Mouse (Mus musculus): Measurements from ENCODE around the gene Lbx2. TPM values are rescaled to one million over a fixed set of nuclear protein-coding genes. Genes with fewer than 3 reads are reported as not detected.

Gene Lbx2
- polyA plus RNA-seq, 1 experiment from 2014 or later = not detected

DNA sequence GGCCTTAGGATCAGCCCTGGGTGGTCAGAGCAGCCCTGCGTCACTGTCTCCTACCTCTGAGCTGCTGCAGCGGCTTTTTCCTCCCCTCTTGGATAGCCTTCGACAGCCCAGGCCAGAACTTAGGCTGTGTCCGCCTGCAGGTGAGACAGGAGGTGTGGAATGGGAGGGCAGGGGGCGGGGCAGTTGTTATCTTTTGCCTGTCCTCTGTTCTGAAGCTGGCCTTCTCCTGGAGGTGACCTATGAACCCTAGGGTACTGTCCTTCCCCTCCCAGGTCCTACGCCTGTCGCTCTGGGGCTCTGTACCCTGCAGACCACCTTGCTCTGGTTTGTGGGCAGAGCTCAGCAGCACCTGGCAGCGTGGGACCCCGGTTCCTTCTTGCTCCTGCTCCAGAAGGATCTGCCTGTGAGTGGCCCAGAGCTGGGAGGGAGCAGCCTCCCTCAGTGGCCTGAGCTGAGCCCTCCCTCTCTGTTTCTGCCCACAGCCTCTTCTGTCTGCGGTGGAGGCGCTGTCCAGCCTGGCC lies 17.0 kb downstream of the Lbx2 start:
- no peak for ATAC-seq (replicated peaks)
- Histone ChIP-seq H3K9me3 (no peaks in the 10 kb centered on the region), H3K9ac (peak overlapping the region; percentile 70; the same call in 1 of the 2 replicates), H3K4me3 (peak overlapping the region; percentile 69), H3K4me2 (peak overlapping the region; percentile 93), H3K27me3 (replicated peaks) (no peaks in the 10 kb centered on the region), H3K27ac (no peak overlapping the region), H3K36me3 (replicated peaks) (0 out of 2 replicates have a peak, but pooled peaks cover 2% of the 10 kb centered on the region), H3K4me1 (peaks cover 29% of the 10 kb centered on the region)
- WGBS = 43% methylated on average over 11 of the region's 11 CpGs

DNA sequence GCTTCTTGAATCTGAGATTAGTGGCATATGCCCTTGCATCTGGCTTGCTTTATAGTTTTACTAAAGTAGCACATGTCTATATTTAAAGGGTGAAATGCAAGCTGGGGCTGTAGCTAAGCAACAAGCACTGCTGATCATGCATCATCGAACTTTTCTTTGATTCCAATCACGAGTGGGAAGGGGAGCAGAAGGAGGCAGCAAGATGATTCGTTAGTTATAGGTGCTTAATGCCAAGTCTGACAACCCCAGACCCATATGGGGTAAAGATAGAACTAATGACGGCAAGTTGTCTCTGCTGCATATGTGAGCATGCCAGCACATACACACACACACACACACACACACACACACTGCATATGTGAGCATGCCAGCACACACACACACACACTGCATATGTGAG lies 18.0 kb downstream of the Lbx2 start:
- Histone ChIP-seq H3K4me1 (peaks cover 34% of the 10 kb centered on the region), H3K4me2 (no peak overlapping the region), H3K9me3 (no peaks in the 10 kb centered on the region), H3K27ac (no peak overlapping the region), H3K27me3 (replicated peaks) (no peaks in the 10 kb centered on the region), H3K36me3 (replicated peaks) (0 out of 2 replicates have a peak, but pooled peaks cover 2% of the 10 kb centered on the region), H3K9ac (no peak overlapping the region), H3K4me3 (no peak overlapping the region)
- ATAC-seq (replicated peaks) = no peak
- 73% methylated on average over 4 of the region's 4 CpGs for WGBS

DNA sequence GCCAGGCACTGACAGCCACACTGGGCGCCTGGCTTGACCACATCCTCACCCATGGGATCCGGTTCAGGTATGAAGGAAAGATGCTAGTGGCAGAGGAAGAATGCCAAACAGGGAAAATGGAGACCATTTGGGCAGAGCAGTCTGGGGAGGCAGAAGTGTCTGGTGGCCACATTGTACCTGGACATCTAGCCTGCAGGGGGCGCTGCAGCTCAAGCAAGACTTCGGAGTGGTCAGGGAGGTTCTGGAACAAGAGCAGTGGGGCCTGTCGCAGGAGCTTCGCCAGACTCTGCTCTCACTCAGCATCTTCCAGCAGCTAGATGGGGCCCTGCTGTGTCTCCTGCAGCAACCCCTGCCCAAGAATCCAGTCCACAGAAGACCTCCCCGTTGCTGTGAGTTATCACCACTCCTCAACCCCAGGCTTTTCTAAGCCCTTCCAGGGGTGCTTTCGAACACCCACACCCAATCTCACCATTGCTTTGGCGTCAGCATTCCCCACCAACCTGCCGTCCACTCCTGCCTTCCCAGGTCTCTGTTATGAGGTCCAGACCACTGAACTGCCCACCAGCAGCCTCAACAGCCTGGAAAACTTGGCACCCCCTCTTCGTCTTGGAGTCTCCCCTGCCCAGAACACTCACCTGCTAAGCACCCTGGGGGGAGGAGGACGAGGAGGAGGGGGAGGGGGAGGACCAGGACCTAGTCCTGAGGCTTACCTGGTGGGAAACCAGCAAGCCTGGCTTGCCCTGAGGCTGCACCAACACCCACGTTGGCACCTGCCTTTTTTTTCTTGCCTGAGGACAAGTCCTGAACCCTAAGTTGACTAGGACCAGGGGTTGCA lies 21.6 kb downstream of the Lbx2 start:
- 31% methylated on average over 13 of the region's 13 CpGs for WGBS
- H3K9me3 ChIP-seq = no peaks in the 10 kb centered on the region
- peaks cover 38% of the 10 kb centered on the region for H3K4me1 ChIP-seq
- H3K36me3 ChIP-seq (replicated peaks) = 0 out of 2 replicates have a peak, but pooled peaks cover 2% of the 10 kb centered on the region
- peak overlapping the region; percentile 77; the same call in 1 of the 2 replicates for H3K27ac ChIP-seq
- no peak overlapping the region for H3K9ac ChIP-seq
- ATAC-seq (replicated peaks) = 0 out of 2 replicates have a peak, but pooled peaks have one; percentile 2
- H3K4me3 ChIP-seq = peak overlapping the region; percentile 72; the same call in 1 of the 2 replicates
- peak overlapping the region; percentile 92 for H3K4me2 ChIP-seq
- no peaks in the 10 kb centered on the region for H3K27me3 ChIP-seq (replicated peaks)

DNA sequence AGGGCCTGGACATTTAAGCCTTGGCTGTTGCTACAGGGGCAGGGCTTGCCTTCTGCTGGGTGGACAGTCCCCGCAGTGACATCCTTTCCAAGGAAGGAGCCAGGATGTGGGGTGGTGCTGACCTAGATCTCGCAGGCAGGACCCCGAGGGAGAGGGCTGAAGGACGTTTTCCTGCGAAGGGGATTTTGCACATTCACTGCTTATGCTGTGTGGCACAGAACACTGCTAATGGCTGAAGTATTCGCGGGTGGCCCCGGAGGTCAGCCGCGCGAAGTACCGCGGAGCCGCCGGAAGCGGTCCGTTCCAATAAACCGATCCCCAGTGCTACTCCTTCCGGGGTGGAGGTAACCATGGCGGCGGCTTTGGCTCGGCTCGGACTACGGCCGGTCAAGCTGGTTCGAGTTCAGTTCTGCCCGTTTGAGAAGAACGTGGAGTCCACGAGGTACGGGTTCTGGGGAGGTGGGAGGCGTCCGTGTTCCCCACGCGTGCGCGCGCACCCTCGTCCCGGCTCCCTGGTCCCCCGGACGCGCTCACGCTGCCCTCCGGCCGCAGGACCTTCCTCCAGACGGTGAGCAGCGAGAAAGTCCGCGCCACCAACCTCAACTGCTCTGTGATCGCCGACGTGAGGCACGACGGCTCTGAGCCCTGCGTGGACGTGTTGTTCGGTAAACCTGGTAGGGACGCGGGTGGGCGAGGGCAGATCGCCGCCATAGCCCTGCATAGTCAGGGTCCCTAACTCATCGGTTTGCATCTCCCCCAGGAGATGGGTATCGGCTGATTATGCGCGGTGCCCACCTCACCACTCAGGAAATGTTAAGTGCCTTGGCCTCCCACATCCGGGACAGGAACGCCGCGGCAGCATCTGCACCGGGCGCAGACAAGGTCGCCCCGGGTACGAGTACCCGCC lies 22.8 kb downstream of the Lbx2 start, which contains the start of gene Mrpl53:
TSS of gene Mrpl53 (plus strand) at position 279 of the 907 bp plus-strand sequence.
- under 1% methylated on average over 76 of the region's 76 CpGs for WGBS
- Histone ChIP-seq H3K4me1 (peaks cover 29% of the 10 kb centered on the region), H3K4me3 (peak within 1 kb of the TSS; percentile 72), H3K27ac (peak within 1 kb of the TSS; percentile 77), H3K27me3 (replicated peaks) (no peaks in the 10 kb centered on the region), H3K36me3 (replicated peaks) (0 out of 2 replicates have a peak, but pooled peaks cover 2% of the 10 kb centered on the region), H3K4me2 (peak within 1 kb of the TSS; percentile 92), H3K9ac (peak within 1 kb of the TSS; percentile 77), H3K9me3 (no peaks in the 10 kb centered on the region)
- ATAC-seq (replicated peaks) = peak; percentile 92

DNA sequence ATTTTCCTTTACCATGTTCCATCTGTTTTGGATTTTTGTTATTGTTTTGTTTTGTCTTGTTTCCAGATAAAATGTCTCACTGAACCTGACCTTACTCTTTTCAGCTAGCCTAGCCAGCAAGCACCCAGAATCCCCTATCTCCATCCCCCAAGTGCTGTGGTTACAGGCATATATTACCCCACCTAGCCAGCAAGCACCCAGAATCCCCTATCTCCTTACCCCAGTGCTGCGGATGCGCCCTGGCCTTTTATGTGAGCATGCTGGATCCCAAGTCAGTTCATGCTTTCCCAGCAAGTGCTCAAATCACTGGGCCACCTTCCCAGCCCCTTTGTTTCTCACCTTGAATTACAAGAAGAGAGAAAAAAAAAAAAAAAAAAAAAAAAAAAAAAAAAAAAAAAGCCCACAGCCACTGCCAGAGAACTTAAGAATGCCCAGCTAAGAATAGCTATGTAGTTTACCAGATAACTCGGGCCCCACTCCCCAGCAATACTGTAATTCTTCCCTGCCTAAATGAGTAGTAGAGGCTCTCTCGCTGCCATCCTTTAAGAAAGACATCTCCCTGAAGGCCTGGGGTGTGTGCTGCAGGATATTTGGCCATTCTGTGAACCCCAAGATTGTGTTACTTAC lies 25.5 kb downstream of the Lbx2 start:
- H3K4me2 ChIP-seq = no peak overlapping the region
- H3K27me3 ChIP-seq (replicated peaks) = no peaks in the 10 kb centered on the region
- no peak overlapping the region for H3K27ac ChIP-seq

DNA sequence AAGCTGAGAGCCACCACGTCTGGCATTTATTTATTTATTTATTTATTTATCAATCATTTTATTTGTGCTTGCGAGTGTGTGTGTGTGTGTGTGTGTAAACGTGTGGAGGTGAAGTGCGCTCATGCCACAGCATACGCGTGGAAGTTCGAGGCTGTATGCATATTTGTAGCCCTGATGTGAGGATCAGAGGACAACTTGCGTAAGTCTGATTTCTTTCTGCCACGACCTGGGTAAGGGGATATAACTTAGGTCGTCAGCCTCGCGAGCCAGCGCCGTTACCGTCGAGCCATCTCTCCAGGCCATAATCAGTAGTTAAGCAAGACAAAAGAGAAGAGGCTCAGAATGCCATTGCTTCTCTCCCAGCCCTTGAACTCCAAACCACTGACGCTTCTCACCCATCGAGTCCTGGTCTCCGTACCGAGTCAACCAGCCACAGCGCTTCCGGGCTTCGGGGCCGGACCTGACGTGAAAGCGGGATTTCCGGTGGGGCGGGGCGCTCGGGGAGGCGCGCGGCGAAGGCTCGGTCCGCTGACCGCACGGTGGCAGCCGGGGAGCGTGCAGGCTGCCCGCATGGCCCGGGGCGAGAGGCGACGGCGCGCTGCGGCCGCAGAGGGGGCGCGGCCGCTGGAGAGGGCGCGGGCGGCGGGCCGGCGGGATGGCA lies 29.0 kb downstream of the Lbx2 start, which contains the start of gene Mogs:
TSS of gene Mogs (plus strand) at position 486 of the 661 bp plus-strand sequence.
- Histone ChIP-seq H3K36me3 (replicated peaks) (peaks cover 6% of the 10 kb centered on the region; the same call in 1 of the 2 replicates), H3K9me3 (no peaks in the 10 kb centered on the region), H3K27ac (peak within 1 kb of the TSS; percentile 85), H3K9ac (peak within 1 kb of the TSS; percentile 84), H3K4me2 (peak within 1 kb of the TSS; percentile 97), H3K4me3 (peak within 1 kb of the TSS; percentile 90), H3K4me1 (peaks cover 54% of the 10 kb centered on the region), H3K27me3 (replicated peaks) (no peaks in the 10 kb centered on the region)
- 1% methylated on average over 55 of the region's 58 CpGs for WGBS
- peak; percentile 89 for ATAC-seq (replicated peaks)

More for the DNA sequence above, 25.5 kb downstream of the Lbx2 start:
- H3K9me3 ChIP-seq = no peaks in the 10 kb centered on the region
- ATAC-seq (replicated peaks) = no peak
- H3K4me3 ChIP-seq = no peak overlapping the region
- H3K9ac ChIP-seq = no peak overlapping the region
- H3K4me1 ChIP-seq = peaks cover 45% of the 10 kb centered on the region
- H3K36me3 ChIP-seq (replicated peaks) = no peaks in the 10 kb centered on the region
- WGBS = 93% methylated on average over 4 of the region's 4 CpGs

DNA sequence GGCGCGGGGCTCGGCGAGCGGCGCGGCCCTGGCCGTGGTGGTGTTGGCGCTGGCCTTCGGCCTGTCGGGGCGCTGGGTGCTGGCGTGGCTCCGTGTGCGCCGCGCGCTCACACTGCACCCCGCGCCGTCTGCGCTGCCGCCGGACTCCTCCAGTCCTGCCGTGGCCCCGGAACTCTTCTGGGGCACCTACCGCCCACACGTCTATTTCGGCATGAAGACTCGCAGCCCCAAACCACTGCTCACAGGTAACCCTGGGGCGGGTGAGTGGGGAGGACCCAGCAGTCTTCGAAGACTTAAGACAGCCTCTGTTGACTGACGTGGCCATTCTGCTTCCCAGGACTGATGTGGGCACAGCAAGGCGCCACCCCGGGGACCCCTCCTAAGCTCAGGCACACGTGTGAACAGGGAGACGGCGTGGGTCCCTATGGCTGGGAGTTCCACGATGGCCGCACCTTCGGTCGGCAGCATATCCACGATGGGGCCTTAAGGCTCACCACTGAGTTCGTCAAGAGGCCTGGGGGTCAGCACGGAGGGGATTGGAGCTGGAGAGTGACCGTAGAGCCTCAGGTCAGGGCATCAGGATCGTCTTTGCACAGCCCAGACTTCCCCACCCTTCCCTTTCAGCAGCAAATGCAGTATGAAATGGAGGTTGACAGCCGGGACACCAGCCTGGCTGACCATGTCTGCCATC lies 29.7 kb downstream of the Lbx2 start:
- ATAC-seq (replicated peaks) = peak; percentile 59
- H3K4me1 ChIP-seq = peaks cover 53% of the 10 kb centered on the region

DNA sequence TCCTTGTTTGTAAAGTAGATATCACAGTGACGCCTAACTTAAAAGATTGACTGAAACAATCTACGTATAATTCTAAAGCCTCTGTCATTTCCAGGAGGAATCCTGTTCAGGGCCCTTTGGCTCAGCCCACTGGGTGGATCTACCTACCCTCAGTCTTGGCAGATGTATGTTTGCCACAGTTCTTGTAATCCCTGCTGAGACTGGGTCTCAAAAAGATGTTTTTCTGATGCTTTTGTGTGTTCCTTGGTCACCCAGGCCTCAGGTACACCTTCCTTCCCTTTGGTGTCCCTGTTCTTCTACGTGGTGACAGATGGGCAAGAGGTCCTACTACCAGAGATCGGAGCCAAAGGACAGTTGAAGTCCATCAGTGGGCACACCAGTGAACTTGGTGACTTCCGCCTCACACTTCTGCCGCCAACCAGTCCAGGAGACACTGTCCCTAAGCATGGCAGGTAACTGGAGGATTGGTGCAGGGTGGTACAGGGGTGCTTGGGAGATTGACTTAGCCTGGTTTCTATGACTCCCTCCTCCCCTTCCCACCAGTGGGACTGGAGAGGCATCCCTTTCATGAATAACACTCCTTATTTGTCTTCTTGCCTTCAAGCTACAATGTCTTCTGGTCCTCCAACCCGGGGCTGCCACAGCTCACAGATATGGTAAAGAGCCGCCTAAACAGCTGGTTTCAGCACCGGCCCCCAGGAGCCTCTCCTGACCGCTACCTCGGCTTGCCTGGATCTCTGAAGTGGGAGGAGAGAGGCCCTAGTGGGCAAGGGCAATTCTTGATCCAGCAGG lies 30.4 kb downstream of the Lbx2 start:
- Histone ChIP-seq H3K36me3 (replicated peaks) (peaks cover 6% of the 10 kb centered on the region; the same call in 1 of the 2 replicates), H3K4me3 (peak overlapping the region; percentile 90), H3K4me2 (peak overlapping the region; percentile 97), H3K9me3 (no peaks in the 10 kb centered on the region), H3K4me1 (peaks cover 51% of the 10 kb centered on the region), H3K27me3 (replicated peaks) (no peaks in the 10 kb centered on the region), H3K27ac (no peak overlapping the region), H3K9ac (peak overlapping the region; percentile 84)
- no peak for ATAC-seq (replicated peaks)
- WGBS = 81% methylated on average over 11 of the region's 11 CpGs

More for the DNA sequence above, 29.7 kb downstream of the Lbx2 start:
- Histone ChIP-seq H3K4me3 (peak overlapping the region; percentile 90), H3K9ac (peak overlapping the region; percentile 84), H3K27me3 (replicated peaks) (no peaks in the 10 kb centered on the region), H3K9me3 (no peaks in the 10 kb centered on the region), H3K27ac (peak overlapping the region; percentile 85), H3K36me3 (replicated peaks) (peaks cover 6% of the 10 kb centered on the region; the same call in 1 of the 2 replicates), H3K4me2 (peak overlapping the region; percentile 97)
- 2% methylated on average over 45 of the region's 48 CpGs for WGBS

DNA sequence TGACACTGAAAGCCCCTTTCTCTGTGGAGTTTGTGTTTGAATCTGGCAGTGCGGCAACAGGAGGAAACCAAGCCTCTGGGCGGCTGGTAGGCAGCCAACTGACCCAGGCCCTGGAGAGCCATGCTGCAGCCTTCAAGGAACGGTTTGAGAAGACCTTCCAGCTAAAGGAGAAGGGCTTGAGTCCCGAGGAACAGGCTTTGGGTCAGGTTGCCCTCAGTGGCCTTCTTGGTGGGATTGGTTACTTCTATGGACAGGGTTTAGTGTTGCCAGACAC lies 30.9 kb downstream of the Lbx2 start:
- Histone ChIP-seq H3K9me3 (no peaks in the 10 kb centered on the region), H3K27me3 (replicated peaks) (no peaks in the 10 kb centered on the region), H3K36me3 (replicated peaks) (peaks cover 6% of the 10 kb centered on the region; the same call in 1 of the 2 replicates), H3K9ac (no peak overlapping the region), H3K4me2 (peak overlapping the region; percentile 97; the same call in 1 of the 2 replicates), H3K4me1 (peaks cover 56% of the 10 kb centered on the region), H3K27ac (no peak overlapping the region), H3K4me3 (peak overlapping the region; percentile 90; the same call in 1 of the 2 replicates)
- ATAC-seq (replicated peaks) = no peak
- 83% methylated on average over 4 of the region's 4 CpGs for WGBS

DNA sequence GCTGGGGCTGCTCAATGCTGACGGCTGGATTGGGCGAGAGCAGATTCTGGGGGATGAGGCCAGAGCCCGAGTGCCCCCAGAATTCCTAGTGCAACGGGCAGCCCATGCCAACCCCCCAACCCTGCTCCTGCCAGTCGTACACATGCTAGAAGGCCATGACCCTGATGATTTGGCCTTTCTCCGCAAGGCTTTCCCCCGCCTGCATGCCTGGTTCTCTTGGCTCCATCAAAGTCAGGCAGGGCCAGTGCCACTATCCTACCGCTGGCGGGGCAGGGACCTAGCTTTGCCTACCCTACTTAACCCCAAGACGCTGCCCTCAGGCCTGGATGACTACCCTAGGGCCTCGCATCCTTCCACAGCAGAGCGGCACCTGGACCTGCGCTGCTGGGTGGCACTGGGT lies 31.4 kb downstream of the Lbx2 start:
- Histone ChIP-seq H3K4me3 (no peak overlapping the region), H3K9me3 (no peaks in the 10 kb centered on the region), H3K9ac (no peak overlapping the region), H3K4me2 (no peak overlapping the region), H3K4me1 (peaks cover 61% of the 10 kb centered on the region), H3K36me3 (replicated peaks) (peaks cover 6% of the 10 kb centered on the region; the same call in 1 of the 2 replicates), H3K27ac (no peak overlapping the region), H3K27me3 (replicated peaks) (no peaks in the 10 kb centered on the region)
- 94% methylated on average over 13 of the region's 13 CpGs for WGBS
- ATAC-seq (replicated peaks) = no peak

Data from midbrain, embryonic 15.5 days (tissue).